Mouse (Mus musculus) G1E (cell line): ENCODE data around the gene Adamts10.

Experiments
- CTCF ChIP-seq: IDR thresholded peaks from 2 replicates; pipeline ENCODE4 v1.5.1; 2012; ENCODE audit warnings: low read depth, low read length, inconsistent platforms, mixed read lengths
- GATA1 ChIP-seq: IDR thresholded peaks from 2 replicates; pipeline ENCODE4 v1.6.1; 2012; ENCODE audit warnings: borderline replicate concordance, low read length, inconsistent platforms, mixed read lengths
- POLR2AphosphoS5 ChIP-seq: IDR thresholded peaks from 2 replicates; pipeline ENCODE4 v1.6.1; 2012; ENCODE audit warnings: low read depth, low read length, inconsistent platforms; ENCODE audit not compliant: insufficient replicate concordance
- TAL1 ChIP-seq: conservative IDR thresholded peaks from 2 replicates; pipeline ENCODE4 v1.6.1; 2012; ENCODE audit warnings: low read depth, low read length, inconsistent platforms, mixed read lengths

GRCm38 (mm10) chr17:33539878-33540277 lies 15.9 kb downstream of the Adamts10 start:
- TF ChIP-seq CTCF (no peak), TAL1 (no peak), POLR2AphosphoS5 (no peak), GATA1 (no peak)
